Mouse (Mus musculus): ENCODE measurements around the gene Efnb2. TPM values are rescaled to one million over a fixed set of nuclear protein-coding genes. Genes with fewer than 3 reads are reported as not detected.

Efnb2 gene
- total RNA-seq, 2 experiments from 2014 or later = 68.7 to 72.0 TPM

- intact Hi-C loops (cut with DNase I) = loop anchor here (10.0 kb wide), 2 partner anchors 423 to 1643 kb away; no protein-coding TSS in a partner anchor
- DNase-seq (ENCODE audit: low spot score in 2 of 2) = no peak
Measured at GRCm38 (mm10) chr8:8657692-8658355, 3.2 kb downstream of the Efnb2 start.

GRCm38 (mm10) chr8:8656578-8657441, 4.2 kb downstream of the Efnb2 start:
- peak; percentile 37 for DNase-seq (ENCODE audit: low spot score in 2 of 2)
- intact Hi-C loops (cut with DNase I) = loop anchor here (10.0 kb wide), 2 partner anchors 422 to 1642 kb away; no protein-coding TSS in a partner anchor

DNA sequence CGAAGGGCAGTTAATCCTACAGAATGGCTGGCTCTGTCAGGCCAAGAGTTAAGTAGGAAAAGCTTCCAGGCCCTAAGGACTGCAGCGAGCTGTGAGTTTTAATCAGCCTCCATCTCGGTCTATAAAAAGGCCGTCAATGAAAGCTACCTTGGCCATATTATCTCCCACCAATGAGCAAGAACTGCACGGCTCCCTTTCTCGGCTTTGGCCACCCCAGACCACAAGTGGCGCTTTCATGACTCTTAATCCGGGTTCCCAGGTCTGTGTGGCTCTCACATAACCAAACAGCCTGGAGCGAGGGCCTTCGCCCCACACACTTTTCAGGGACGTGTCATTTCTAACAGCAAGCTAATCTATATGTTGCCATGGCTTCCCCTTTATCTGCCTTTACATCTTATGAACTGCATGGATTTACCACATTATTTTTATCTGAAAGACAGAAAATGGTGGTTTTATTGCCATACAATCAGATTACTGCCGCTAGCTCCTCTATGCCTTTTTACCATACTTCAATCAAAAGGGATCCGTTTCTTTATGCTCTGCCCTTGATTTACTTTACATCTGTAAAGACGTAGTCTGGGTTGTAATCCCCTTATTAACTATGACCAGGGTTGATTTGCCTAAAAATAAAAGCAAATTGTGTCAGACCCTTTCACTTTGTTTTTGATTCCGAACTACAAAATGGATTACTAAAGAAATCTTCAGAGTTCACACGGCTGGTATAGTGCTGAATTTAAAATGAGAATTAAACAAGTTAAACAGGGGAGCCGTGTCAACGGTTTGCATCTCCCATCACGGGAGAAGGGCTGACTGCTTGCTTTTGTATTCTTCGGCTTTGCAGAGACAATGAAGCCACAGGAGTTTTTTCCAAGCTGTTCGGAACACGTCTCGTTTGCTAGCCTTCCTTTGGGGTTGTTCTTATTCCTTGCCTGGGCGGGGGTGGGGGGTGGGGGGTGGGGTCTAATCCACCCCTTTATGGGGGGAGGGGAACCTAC, 5.4 kb downstream of the Efnb2 start:
- DNase-seq (ENCODE audit: low spot score in 2 of 2) = no peak

DNA sequence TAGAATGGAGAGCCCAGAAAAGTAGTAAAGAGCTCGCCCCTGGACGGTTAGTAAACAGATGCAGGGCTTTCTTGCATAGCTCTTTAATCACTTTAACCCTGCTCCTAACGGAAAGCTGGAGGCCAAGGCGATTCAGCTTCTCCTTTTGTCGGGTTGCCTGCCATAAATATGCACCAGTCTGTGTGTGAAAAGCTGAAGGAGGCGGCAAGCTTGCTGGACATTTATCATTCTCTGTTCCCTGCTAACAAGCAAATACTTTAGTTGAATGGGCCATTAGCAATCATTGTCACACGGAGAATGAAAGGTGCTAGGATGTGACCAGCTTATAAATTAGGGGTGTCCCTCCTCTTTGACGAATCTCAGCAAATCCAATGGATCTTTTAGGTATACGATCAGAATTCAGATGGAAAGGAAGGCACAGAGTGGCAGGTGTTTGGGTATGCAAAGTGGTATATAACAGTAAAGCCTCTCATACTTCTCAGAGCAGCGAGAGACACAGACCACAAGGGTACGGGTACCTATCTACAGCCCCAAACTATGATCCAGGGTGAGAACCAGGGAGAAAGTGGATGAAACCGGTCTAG, 7.0 kb downstream of the Efnb2 start:
- intact Hi-C loops (cut with DNase I) = loop anchor here (10.0 kb wide), 2 partner anchors 419 to 1639 kb away; no protein-coding TSS in a partner anchor
- DNase-seq (ENCODE audit: low spot score in 2 of 2) = no peak

More for the DNA sequence above, 5.4 kb downstream of the Efnb2 start:
- intact Hi-C loops (cut with DNase I) = loop anchor here (10.0 kb wide), 2 partner anchors 421 to 1641 kb away; no protein-coding TSS in a partner anchor

DNA sequence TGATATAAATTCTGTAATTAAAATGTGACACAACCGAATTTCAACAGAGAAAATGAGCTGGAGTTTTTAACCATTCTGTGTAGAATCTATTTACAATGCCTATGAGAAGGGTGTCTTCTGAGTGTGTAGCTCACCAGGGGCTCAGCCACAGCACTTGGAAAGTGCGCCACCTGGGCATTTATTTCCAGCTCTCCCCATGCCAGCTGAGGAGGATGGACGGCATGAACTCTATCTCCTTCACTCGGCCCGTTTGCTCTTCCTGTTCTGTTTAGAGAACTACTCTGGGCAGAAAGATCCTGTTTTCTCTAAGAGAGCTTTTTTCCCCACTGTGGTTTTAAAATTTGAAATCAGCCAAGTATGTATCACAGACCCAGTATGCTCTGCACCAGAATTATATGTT, 7.7 kb downstream of the Efnb2 start:
- DNase-seq (ENCODE audit: low spot score in 2 of 2) = no peak
- intact Hi-C loops (cut with DNase I) = loop anchor here (10.0 kb wide), 2 partner anchors 419 to 1639 kb away; no protein-coding TSS in a partner anchor

DNA sequence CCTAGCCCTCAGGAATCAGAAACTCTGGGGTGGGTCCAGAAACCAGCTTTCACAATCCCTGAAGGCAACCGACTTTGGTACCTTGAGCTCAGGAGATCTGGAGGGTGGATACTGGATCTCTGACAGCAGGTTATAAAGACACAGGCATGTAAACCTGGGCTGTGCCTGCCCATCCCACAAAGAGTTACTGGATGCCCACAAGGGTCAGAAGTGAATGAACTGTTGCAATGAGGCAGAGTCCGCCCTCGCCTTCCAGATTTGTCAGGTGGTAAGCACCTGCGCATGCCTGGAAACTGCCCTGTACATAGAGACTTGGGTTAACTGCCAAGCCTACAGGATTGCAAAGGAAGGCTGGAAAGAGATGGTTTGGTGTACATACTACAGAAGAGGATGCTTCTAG, 8.7 kb downstream of the Efnb2 start:
- DNase-seq (ENCODE audit: low spot score in 2 of 2) = no peak
- intact Hi-C loops (cut with DNase I) = loop anchor here (10.0 kb wide), 2 partner anchors 418 to 1638 kb away; no protein-coding TSS in a partner anchor

DNA sequence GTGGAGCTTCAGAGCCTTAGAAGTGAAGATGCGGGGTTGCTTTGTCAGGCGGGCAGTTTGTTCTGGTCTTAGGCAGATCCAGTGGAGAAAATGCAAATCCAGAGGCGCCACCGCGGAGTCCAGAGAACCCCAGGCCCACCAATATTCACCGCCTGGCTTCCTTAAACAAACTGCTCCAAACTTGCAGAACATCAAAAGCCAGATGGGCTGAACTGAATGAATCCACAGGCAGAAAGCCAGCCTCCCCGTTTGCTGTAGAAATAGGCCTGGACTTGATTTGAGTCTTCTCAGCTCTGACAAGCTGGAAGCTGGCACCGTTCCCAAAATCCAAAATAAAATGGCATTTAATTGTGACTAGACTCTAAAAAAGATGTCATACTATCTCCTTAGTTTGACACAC, 11.1 kb downstream of the Efnb2 start:
- intact Hi-C loops (cut with DNase I) = loop anchor here (10.0 kb wide), 2 partner anchors 415 to 1635 kb away; no protein-coding TSS in a partner anchor
- peak; percentile 66 to 74 for DNase-seq (ENCODE audit: low spot score in 2 of 2)

DNA sequence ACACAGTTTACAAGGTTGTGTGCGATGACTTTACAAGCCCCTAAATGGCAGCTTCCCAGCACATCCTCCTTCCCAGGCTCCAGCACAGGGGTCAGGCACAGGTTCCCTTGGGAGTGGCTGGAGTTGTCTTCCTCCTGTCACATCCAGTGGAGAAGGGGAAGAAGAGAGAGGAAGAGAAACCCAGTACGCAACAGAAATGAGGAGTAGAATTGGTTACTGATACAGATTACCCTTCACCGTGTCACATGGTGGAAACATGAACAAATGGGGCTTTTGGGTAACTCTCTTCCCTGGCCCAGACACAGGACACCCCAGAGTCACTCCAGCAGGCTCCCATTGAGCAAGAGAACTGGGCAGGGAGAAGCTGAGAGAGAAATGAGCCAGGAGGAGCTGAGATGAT, 11.5 kb downstream of the Efnb2 start:
- no peak for DNase-seq (ENCODE audit: low spot score in 2 of 2)
- intact Hi-C loops (cut with DNase I) = no loop called here

GRCm38 (mm10) chr8:8648686-8649085, 12.4 kb downstream of the Efnb2 start:
- intact Hi-C loops (cut with DNase I) = no loop called here
- no peak for DNase-seq (ENCODE audit: low spot score in 2 of 2)

GRCm38 (mm10) chr8:8647824-8648223, 13.2 kb downstream of the Efnb2 start:
- no peak for DNase-seq (ENCODE audit: low spot score in 2 of 2)
- intact Hi-C loops (cut with DNase I) = no loop called here

DNA sequence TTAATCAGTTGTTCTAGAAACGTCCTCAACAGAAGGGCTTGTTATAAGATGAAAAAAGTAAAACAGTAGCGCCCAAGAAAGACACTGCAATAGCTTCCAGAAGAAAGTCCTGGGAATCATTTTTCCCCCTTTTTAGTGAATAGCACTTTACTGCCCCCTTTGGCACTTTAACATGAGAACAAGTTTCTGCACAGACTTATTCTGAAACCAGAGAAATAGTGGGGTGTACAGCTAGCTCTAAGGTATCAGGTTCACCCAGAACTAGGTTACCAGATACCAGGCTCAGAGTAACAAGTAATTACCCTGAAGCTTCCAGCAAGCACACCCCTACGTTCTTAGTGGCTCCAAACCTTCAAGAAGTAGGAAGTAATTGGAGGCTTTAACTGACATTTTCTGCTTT, 13.7 kb downstream of the Efnb2 start:
- no peak for DNase-seq (ENCODE audit: low spot score in 2 of 2)
- intact Hi-C loops (cut with DNase I) = no loop called here

DNA sequence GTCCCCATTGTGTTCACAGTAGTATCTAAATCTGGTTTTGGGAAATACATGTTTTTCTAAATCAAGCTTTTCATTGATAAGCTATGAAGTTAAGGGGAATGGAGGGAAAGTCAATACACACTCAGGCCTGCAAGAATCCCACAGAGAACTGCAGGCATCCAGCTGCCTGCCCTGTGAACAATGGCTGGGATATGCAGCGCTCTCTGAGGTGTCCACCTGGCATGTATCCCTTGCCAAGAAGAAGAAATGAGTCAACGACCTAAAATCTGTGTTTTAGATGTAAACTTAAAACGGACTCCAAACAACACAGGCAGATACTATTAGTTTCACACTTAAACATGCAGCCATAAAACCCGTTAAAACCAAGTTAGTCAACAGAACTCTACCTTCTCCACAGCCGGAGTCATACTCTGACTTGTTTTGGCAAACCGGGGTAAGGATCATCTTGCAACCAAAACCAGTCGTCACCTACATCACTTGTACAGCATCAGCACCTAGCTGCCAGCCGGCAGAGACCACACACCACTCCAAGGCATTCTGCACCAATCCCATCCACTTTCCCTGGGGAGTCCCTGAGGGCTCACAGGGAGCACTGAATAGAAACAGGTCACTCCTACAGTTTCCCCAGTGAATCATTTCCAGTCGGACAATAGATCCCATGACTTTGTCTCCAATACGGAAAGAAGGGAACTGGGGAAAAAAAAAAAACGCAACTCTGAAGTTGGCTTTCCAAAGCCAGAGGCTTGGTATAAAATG, 16.7 kb downstream of the Efnb2 start:
- intact Hi-C loops (cut with DNase I) = no loop called here

GRCm38 (mm10) chr8:8640264-8640588, 20.8 kb downstream of the Efnb2 start:
- intact Hi-C loops (cut with DNase I) = no loop called here
- no peak for DNase-seq (ENCODE audit: low spot score in 2 of 2)

More for the DNA sequence above, 16.7 kb downstream of the Efnb2 start:
- no peak for DNase-seq (ENCODE audit: low spot score in 2 of 2)

DNA sequence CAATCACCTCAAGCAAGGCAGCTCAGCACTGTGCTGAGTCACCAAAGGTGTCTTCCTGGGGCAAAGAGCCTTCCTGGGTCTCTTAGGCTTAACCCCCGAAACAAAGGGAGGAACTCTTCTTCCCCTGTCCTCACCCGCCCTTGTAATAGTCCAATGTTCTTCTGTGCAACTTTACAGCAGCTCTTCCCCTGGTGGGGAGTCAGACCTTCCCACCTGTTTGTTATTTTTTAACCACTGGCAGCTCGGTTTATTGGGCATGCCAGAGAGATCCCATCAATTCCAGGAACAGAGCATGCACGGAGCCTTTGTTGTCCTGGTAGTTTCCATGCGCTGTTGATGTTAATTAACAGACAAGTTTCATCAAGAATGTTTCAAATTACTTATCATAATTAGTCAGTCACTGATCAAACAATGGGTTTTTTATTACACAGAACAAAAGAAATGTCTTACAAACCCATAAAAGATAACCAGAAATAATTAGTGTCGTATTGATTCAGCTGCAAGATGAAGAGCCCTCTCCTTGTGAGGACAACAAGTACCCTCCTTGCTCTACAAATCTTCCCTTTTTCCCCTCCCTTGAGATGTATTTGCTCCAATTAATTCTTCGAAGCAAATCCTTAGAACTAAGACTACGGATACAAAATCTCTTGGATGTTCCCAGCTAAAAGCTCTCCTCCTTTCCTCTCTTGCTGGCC, 21.3 kb downstream of the Efnb2 start:
- no peak for DNase-seq (ENCODE audit: low spot score in 2 of 2)
- intact Hi-C loops (cut with DNase I) = no loop called here

- intact Hi-C loops (cut with DNase I) = no loop called here
- DNase-seq (ENCODE audit: low spot score in 2 of 2) = no peak
Measured at GRCm38 (mm10) chr8:8631394-8631793, 29.6 kb downstream of the Efnb2 start.

- intact Hi-C loops (cut with DNase I) = no loop called here
- no peak for DNase-seq (ENCODE audit: low spot score in 2 of 2)
Measured at GRCm38 (mm10) chr8:8624017-8624416, 37.0 kb downstream of the Efnb2 start.

DNA sequence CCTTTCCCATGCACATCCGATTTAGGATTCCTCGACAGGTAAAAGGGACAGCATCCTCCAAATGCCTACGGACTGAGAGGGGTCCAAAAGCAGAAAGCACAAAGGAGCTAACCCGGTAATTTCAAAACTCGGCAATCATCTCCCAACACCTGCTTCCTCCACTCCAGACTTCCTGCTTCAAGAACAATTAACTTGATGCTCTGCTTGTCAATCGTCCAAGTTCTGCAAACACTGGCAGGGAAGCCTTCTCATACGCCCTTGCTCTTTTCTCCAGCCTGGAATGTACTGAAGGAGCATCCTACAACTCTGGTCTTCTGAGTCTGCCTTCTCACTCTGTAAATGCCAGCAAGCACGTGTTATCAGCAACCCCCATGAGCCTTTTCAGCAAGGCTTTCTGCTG, 37.6 kb downstream of the Efnb2 start:
- intact Hi-C loops (cut with DNase I) = no loop called here
- no peak for DNase-seq (ENCODE audit: low spot score in 2 of 2)

DNA sequence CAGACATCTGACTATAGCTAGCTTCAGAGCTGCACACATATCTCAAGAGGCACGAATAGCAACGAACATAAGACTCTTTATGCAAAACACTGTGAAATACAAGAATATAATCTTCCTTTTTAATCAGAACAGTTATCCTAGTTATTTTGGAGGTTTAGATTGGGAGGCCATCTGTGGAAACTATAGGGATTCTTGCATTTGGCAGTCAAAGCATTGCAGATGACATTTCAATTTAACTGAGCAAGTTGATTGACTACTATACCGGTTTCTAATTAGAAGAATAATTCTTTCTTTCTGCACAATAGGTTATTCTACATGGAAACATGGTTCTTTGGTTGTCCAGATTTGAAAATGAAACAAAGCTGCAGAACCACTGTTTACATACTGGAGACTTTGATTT, 38.6 kb downstream of the Efnb2 start:
- intact Hi-C loops (cut with DNase I) = no loop called here

More for the DNA sequence above, 38.6 kb downstream of the Efnb2 start:
- DNase-seq (ENCODE audit: low spot score in 2 of 2) = no peak
